Comparison of ENCODE assay signal across 8 mouse cellular contexts in genomic region chrX:19167121-19167853, GRCm38 (mm10).
DNase-seq lines count a peak whose midpoint lies in the region; ATAC-seq and TF ChIP-seq lines count a peak whose summit lies in the region.

No protein-coding gene starts in this region.

- TF ChIP-seq CTCF in small intestine, adult 2 months (IDR thresholded peaks at IDR 0.05; ENCODE audit: extremely low read depth, insufficient read length, insufficient replicate concordance, low read depth, low read length): no peak

- H3K4me2 ChIP-seq in intestine, embryonic 16.5 days (ENCODE audit: low read depth, low read length): peak overlapping the region; percentile 26

- H3K4me3 ChIP-seq in intestine, embryonic 16.5 days (ENCODE audit: low read length): peak overlapping the region; percentile 28
- peak overlapping the region; percentile 40 for H3K4me3 ChIP-seq in small intestine, adult 2 months (ENCODE audit: low read depth, low read length)

- no peaks in the 10 kb centered on the region for H3K27me3 ChIP-seq in intestine, embryonic 16.5 days (replicated peaks; ENCODE audit: control insufficient read depth, insufficient read depth, low read length)
- no peaks in the 10 kb centered on the region for H3K27me3 ChIP-seq in small intestine, adult 2 months (ENCODE audit: control insufficient read depth, insufficient read depth, low read length)

- no peaks in the 10 kb centered on the region for H3K36me3 ChIP-seq in intestine, embryonic 16.5 days (ENCODE audit: control insufficient read depth, insufficient read depth, low read length)
- H3K36me3 ChIP-seq in small intestine, adult 2 months (ENCODE audit: control insufficient read depth, insufficient read depth, low read length): no peaks in the 10 kb centered on the region

- H3K4me1 ChIP-seq in intestine, embryonic 16.5 days (ENCODE audit: control insufficient read depth, insufficient read depth, low read length): no peaks in the 10 kb centered on the region
- H3K4me1 ChIP-seq in small intestine, adult 2 months (ENCODE audit: control insufficient read depth, insufficient read depth, insufficient read length, low read length): no peaks in the 10 kb centered on the region

- DNase-seq in thymus, postnatal 14 days: peak; percentile 3
- no peak for DNase-seq in thymus, postnatal 0 days (ENCODE audit: low spot score)
- peak; percentile 26 for DNase-seq in cerebellum, adult 11-12 months
- peak; percentile 5 for DNase-seq in gastrocnemius, postnatal 10 days
- DNase-seq in lung, postnatal 36 days: peak; percentile 59
- no peak for DNase-seq in right cerebral cortex, postnatal 25 days

- H3K27ac ChIP-seq in intestine, embryonic 16.5 days (ENCODE audit: low read length): no peak overlapping the region
- H3K27ac ChIP-seq in small intestine, adult 2 months (ENCODE audit: insufficient read depth, low read depth, low read length): peak overlapping the region; percentile 46; the same call in 1 of the 2 replicates

- H3K9me3 ChIP-seq in intestine, embryonic 16.5 days (ENCODE audit: control insufficient read depth, low read length): no peaks in the 10 kb centered on the region

- H3K9ac ChIP-seq in intestine, embryonic 16.5 days (ENCODE audit: low read depth, low read length): no peak overlapping the region

- no peak for TF ChIP-seq POLR2A in small intestine, adult 2 months (IDR thresholded peaks at IDR 0.05; ENCODE audit: low read depth, low read length)

- ATAC-seq in intestine, embryonic 16.5 days: peak; percentile 50; the same call in 1 of the 2 replicates

- WGBS in intestine, embryonic 16.5 days: 46% methylated on average over 12 of the region's 12 CpGs
- WGBS in small intestine, adult 2 months: 72% methylated on average over 12 of the region's 12 CpGs

Comparison
In these comparisons a context has a peak if more than half of its experiments do, and no peak if none do; other contexts are left out.
1. DNase-seq: peak in thymus, postnatal 14 days (single experiment), cerebellum, adult 11-12 months (single experiment), gastrocnemius, postnatal 10 days (single experiment) and lung, postnatal 36 days (single experiment); none in thymus, postnatal 0 days (single experiment) and right cerebral cortex, postnatal 25 days (single experiment).